Mouse (Mus musculus) bone marrow, adult 2 months (tissue): ENCODE measurements around the gene Ccdc124. TPM values are rescaled to one million over a fixed set of nuclear protein-coding genes. Genes with fewer than 3 reads are reported as not detected.
A peak's percentile ranks its signal among the peaks of the same experiment; 100 is the strongest.

Source experiments
- H3K27ac ChIP-seq: fragments of 200-500 bp; 2 replicates; pipeline ENCODE4 v1.5.1; 2012; ENCODE audit warnings: low read depth, mild to moderate bottlenecking, control low read depth, inconsistent platforms, low read length; ENCODE audit not compliant: control insufficient read depth, poor library complexity, insufficient read depth
- H3K4me1 ChIP-seq: fragments of 200-500 bp; 2 replicates; pipeline ENCODE4 v1.6.1; 2011; ENCODE audit warnings: low read length; ENCODE audit not compliant: control insufficient read depth, insufficient read depth
- H3K4me3 ChIP-seq: fragments of 200-500 bp; replicated peaks from 2 replicates; pipeline ENCODE3; 2011; ENCODE audit warnings: mild to moderate bottlenecking, low read depth, low read length, control low read depth; ENCODE audit not compliant: control insufficient read depth
- CTCF ChIP-seq: fragments of 200-500 bp; IDR thresholded peaks from 2 replicates; pipeline ENCODE4 v1.5.1; 2011; ENCODE audit warnings: low read length, control low read depth; ENCODE audit not compliant: control insufficient read depth, insufficient read depth
- POLR2A ChIP-seq: fragments of 200-500 bp; IDR thresholded peaks from 2 replicates; pipeline ENCODE4 v1.6.1; 2011; ENCODE audit warnings: low read depth, mild to moderate bottlenecking, control low read depth, low read length, borderline replicate concordance; ENCODE audit not compliant: control insufficient read depth
- WGBS: fragments of 180-500 bp; shearing (Covaris S2); methylation state at CpG from one replicate; pipeline ENCODE4 v1.1.7; 2018; 5-methylcytosine and 5-hydroxymethylcytosine counted together
- polyA plus RNA-seq: library from polyadenylated mRNA; stranded (reverse); fragments of >200 nt; gene quantifications from 2 replicates; pipeline ENCODE4 v1.2.4, GENCODE M21; 2011; ENCODE audit warnings: low replicate concordance; ENCODE audit not compliant: missing spikeins, insufficient read depth, insufficient read length

The Ccdc124 gene
- polyA plus RNA-seq, 1 experiment, result 41.7 TPM

DNA sequence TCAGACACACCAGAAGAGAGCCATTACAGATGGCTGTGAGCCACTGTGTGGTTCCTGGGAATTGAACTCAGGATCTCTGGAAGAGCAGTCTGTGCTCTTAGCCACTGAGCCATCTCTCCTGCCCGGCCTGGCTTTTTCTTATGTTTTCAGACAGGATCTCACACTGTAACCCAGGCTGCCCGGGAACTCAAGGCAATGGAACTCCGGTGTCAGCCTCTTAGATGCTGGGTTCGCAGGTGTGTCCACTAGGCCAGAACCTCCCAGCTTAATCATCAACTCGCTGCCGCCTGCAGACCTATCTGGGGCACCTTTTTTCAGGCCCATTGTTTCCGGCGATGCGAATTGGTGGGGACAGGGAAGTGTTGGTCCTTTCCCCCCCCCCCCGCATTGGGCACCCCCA is 33.1 kb downstream of the Ccdc124 start:
- WGBS, result 53% methylated on average over 10 of the region's 10 CpGs
- H3K27ac ChIP-seq, result peak overlapping the region; percentile 93
- TF ChIP-seq CTCF (no peak), POLR2A (no peak)
- no peak overlapping the region for H3K4me3 ChIP-seq
- H3K4me1 ChIP-seq, result peaks cover 5% of the 10 kb centered on the region

DNA sequence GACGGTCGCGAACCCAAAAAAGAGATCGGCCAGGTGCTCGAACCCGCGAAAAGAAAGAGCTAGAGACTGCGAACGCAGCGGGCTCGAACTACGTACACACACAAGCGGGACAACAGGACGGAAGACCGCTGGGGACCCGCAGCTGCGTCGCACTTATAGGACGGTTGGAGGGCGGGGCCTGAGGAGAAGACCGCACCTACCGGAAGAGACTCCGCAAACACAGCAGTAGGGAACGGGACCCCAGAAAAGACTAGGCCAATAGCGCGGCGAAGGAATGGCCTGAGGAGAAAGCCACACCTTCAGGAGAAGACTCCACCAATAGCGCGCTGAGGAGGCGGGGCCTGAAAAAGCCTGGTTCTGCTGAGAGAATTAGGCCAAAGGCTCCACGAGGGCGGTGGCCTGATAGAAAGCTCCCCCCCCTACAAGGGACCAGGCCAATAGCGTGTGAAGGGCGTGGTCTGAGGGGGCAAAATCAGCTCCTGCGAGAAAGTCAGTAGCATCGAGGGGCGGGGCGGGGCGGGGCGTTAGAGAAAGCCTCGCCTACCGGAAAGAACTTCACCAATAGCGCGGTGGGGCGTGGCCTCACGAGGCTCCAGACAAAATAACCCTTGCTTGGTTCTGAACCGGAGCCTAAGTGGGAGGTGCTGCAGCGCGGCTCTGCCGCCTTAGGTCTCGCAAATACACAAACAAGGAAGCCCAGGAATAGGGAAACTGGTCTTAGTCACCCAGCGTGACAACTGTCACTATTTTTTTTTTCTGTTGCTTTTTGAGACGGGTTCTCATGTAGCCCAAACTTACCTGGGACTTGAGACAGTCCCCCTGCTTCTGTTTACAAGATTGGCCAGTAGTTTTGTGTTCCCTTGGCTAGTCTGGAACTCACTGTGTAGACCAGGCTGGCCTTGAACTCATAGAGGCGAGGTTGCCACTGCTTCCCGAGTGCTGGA is 34.1 kb downstream of the Ccdc124 start, which contains the start of gene Arrdc2:
Arrdc2 (minus strand) TSS at position 313 of the 944 bp plus-strand sequence.
- H3K4me3 ChIP-seq, result peak within 1 kb of the TSS; percentile 79
- 2% methylated on average over 55 of the region's 55 CpGs for WGBS
- peaks cover 5% of the 10 kb centered on the region for H3K4me1 ChIP-seq
- no peak for TF ChIP-seq CTCF
- peak; percentile 99 for TF ChIP-seq POLR2A
- H3K27ac ChIP-seq, result peak within 1 kb of the TSS; percentile 93

DNA sequence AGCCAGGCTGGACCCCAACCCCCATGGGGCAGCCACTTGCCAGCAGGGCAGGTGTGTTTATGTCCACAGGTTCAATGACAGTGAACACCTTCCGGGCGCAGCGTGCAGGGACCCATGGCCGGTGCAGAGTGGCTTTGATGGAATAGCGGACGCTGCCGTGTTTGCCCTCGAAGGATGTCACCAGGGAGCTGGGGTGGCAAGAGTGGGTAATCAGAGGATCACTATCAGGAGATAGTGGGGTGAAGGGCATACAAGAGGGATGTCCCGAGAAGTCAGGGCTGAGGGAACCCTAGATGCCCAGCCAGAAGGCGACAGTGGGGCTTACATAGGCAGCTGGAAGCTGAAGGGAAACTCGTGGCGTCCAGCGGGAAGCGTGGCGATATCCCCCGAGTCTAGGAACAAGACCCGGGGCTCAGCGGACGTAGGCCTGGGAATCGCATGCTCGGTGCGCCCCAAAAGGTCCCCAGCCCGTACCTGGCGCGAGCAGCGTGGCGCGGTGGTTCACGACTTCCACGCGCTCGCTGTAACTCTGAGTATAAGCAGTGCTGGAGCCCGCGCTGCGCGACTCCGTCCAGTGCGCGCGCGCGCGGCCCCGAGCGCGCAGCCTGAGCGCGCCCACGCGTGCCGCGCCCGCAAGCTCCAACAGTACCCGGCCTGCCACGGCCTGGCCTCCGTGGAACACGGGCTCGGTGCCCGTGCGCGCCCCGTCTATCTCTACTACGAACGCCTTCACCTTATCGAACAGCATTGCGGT is 34.9 kb downstream of the Ccdc124 start:
- peak; percentile 24; the same call in 1 of the 2 replicates for TF ChIP-seq POLR2A
- TF ChIP-seq CTCF, result no peak

DNA sequence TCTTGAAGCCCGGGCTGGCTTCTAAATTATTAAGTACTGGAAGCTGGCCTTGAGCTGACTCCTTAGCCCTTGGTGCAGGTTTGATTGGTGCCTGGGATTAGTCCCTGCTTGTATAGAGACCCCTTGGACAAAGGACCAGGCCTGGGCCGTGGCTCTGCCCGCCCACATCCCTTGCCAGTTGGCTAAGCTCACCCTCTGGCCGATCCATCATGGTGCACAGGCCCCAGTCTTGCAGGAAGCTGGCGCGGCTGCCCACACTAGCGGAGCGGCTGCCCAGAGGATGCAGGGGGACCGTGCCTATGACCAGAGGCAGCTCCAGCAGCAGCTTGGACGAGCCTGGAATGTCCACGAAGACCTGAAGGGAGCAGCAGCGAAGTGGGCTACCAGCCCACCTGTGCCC is 37.1 kb downstream of the Ccdc124 start:
- H3K4me3 ChIP-seq, result no peak overlapping the region
- no peak for TF ChIP-seq POLR2A
- TF ChIP-seq CTCF, result no peak
- no peak overlapping the region for H3K27ac ChIP-seq

More for the DNA sequence above, 34.9 kb downstream of the Ccdc124 start:
- WGBS, result 2% methylated on average over 66 of the region's 66 CpGs
- Histone ChIP-seq H3K4me3 (peak overlapping the region; percentile 79), H3K27ac (peak overlapping the region; percentile 92), H3K4me1 (peaks cover 3% of the 10 kb centered on the region)

DNA sequence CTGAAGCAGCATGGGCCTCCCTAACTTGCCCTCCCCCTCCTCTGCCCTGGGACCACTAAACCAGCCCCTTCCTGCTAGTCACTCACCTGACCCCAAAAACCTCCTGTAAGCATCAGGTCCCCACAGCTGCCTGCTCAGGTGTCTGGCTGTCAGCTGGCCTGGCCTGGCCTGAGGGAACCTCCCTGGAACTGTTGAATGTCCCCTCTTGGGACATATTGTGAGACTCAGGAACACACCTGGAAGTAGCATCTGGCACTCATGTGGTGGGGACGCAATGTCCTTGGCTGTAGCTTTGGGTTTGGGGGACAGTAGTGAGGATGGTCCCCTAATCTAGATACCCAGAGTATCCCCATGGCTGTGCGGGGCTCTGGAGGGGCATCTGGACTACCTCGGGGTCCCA is 39.7 kb downstream of the Ccdc124 start:
- no peak overlapping the region for H3K27ac ChIP-seq
- H3K4me1 ChIP-seq, result peaks cover 2% of the 10 kb centered on the region
- WGBS, result 95% methylated on average over 3 of the region's 3 CpGs
- no peak for TF ChIP-seq POLR2A
- TF ChIP-seq CTCF, result no peak
- no peak overlapping the region for H3K4me3 ChIP-seq

More for the DNA sequence above, 37.1 kb downstream of the Ccdc124 start:
- peaks cover 2% of the 10 kb centered on the region for H3K4me1 ChIP-seq
- 91% methylated on average over 12 of the region's 12 CpGs for WGBS

DNA sequence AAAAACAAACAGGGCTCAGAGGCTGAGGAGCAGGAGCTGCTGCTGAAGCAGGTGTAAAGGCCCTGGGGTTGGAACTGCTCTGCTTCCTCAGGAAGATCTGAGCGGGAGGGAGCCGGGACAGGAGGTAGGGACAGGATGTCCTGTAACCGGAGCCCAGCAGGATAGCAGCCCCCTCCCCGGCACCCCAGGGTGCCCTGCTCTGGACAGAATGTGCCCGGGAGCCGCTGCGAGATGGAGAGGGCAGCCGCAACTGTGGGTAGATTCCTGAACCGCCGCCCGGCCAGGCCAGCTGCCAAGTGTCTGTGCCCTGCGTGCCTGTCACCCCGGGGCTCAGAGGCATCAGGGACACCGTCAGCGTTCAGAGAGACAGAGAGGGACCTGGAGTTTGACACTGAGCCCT is 40.2 kb downstream of the Ccdc124 start:
- peak overlapping the region; percentile 53 for H3K27ac ChIP-seq
- TF ChIP-seq CTCF (no peak), POLR2A (no peak)
- WGBS, result 37% methylated on average over 15 of the region's 15 CpGs
- H3K4me3 ChIP-seq, result no peak overlapping the region
- peaks cover under 1% of the 10 kb centered on the region for H3K4me1 ChIP-seq

DNA sequence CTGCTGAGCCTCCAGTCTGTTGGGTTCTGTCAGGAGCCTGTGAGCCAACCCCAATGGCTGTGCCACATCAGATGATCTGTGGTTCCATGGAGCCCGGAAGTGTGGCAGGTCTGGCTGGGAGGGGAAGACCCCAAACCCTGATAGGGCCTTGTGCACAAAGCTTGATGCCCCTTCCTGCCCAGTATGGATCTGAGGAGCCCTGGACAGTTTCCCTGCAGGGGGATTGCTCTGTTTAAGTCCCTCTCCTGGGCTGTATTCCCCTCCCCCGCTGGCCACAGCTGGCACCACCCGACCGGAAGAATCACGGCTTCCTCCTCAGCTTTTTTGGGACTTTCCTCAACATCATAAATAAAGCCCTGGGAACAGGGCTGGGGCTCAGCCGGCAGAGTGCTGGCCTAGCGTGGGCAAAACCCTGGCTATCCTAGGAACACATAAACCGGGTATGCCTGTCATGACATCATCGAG is 40.7 kb downstream of the Ccdc124 start:
- Histone ChIP-seq H3K4me1 (no peaks in the 10 kb centered on the region), H3K4me3 (no peak overlapping the region), H3K27ac (peak overlapping the region; percentile 53)
- no peak for TF ChIP-seq POLR2A
- TF ChIP-seq CTCF, result no peak
- WGBS, result 17% methylated on average over 9 of the region's 9 CpGs

DNA sequence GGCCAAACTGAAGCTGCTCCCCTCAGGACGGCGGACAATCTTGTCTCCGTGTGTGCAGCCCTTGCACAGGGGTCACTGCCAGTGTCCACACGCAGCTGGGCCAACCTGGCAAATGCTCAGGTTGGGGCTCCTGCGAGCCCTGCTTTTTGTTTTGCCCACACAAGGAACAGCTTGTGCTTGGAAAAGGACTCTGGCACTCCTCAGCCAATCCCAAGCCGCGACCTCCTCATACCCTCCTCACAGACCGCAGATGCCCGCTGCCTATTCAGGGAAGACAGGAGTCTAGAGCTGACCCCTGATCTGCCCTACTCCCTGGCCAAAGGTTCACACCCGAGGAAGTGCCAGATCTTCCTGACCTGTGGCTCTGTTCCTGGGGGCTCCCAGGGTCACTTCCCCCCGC is 41.4 kb downstream of the Ccdc124 start:
- Histone ChIP-seq H3K4me3 (no peak overlapping the region), H3K27ac (no peak overlapping the region), H3K4me1 (no peaks in the 10 kb centered on the region)
- WGBS, result 78% methylated on average over 11 of the region's 11 CpGs
- TF ChIP-seq CTCF (no peak), POLR2A (no peak)
